17 mouse cellular contexts compared by ENCODE assay signal in genomic region chr13:60619723-60620122, GRCm38 (mm10). TPM values are rescaled to one million over a fixed set of nuclear protein-coding genes. Genes with fewer than 3 reads are reported as not detected.
DNase-seq lines count a peak whose midpoint lies in the region; ATAC-seq and TF ChIP-seq lines count a peak whose summit lies in the region.
"Had no signal": no experiment of that assay in that cellular context is flagged by ENCODE, and none has a peak within 500 bp of the region (broad histone marks: within the 10 kb centered on the region; RNA-seq: fewer than 3 reads in every experiment).

No protein-coding gene starts in this region.

- WGBS in liver, embryonic 14.5 days (ENCODE audit: insufficient replicate concordance), result 8% methylated on average over 6 of the region's 6 CpGs

- no peak for TF ChIP-seq POLR2A in bone marrow macrophage, adult 2 months (IDR thresholded peaks at IDR 0.05; ENCODE audit: borderline replicate concordance, low read depth, low read length)

- peaks cover 37% of the 10 kb centered on the region for H3K4me1 ChIP-seq in bone marrow macrophage, adult 2 months (ENCODE audit: control insufficient read depth, insufficient read depth, low read length)
- peaks cover 17 to 25% of the 10 kb centered on the region in 2 experiments for H3K4me1 ChIP-seq in liver, embryonic 14.5 days (replicated peaks; ENCODE audit: control insufficient read depth in 2 of 2, insufficient read depth in 2 of 2, low read length in 1 of 2)

- no peak for TF ChIP-seq CTCF in bone marrow macrophage, adult 2 months (IDR thresholded peaks at IDR 0.05; ENCODE audit: low read depth, low read length)
- no peak for TF ChIP-seq CTCF in liver, embryonic 14.5 days (IDR thresholded peaks at IDR 0.05; ENCODE audit: low read depth)

- no peaks in the 10 kb centered on the region for H3K36me3 ChIP-seq in liver, embryonic 14.5 days (replicated peaks; ENCODE audit: control insufficient read depth, insufficient read depth, low read depth)
- H3K36me3 ChIP-seq: embryonic facial prominence, embryonic 13.5 days; limb, embryonic 12.5 days had no signal

- no peak overlapping the region for H3K4me3 ChIP-seq in bone marrow macrophage, adult 2 months (ENCODE audit: insufficient read depth, low read length)
- H3K4me3 ChIP-seq in liver, embryonic 14.5 days (ENCODE audit: insufficient read depth in 1 of 2, low read depth in 2 of 2, low read length in 2 of 2), result no peak overlapping the region
- H3K4me3 ChIP-seq: embryonic facial prominence, embryonic 13.5 days; forebrain, embryonic 10.5 days; limb, embryonic 12.5 days had no signal

- TF ChIP-seq EP300 in liver, embryonic 14.5 days (IDR thresholded peaks at IDR 0.05; ENCODE audit: low read depth), result peak; percentile 43; the same call in 1 of the 2 replicates

- no peaks in the 10 kb centered on the region for H3K9me3 ChIP-seq in liver, embryonic 14.5 days (ENCODE audit: control insufficient read depth, low read length)
- H3K9me3 ChIP-seq: embryonic facial prominence, embryonic 13.5 days; forebrain, embryonic 10.5 days; limb, embryonic 12.5 days had no signal

- ATAC-seq in liver, embryonic 14.5 days (ENCODE audit: insufficient read depth), result peak; percentile 80
- ATAC-seq: intestine, embryonic 16.5 days had no signal

- peak overlapping the region; percentile 72 for H3K27ac ChIP-seq in bone marrow macrophage, adult 2 months (ENCODE audit: insufficient read depth, low read depth, low read length)
- H3K27ac ChIP-seq in liver, embryonic 14.5 days, result no peak overlapping the region
- H3K27ac ChIP-seq: embryonic facial prominence, embryonic 13.5 days; limb, embryonic 12.5 days had no signal

- H3K9ac ChIP-seq in liver, embryonic 14.5 days (replicated peaks), result no peak overlapping the region
- H3K9ac ChIP-seq: embryonic facial prominence, embryonic 13.5 days; limb, embryonic 12.5 days had no signal

- intact Hi-C loops in gastrocnemius, postnatal 14 days (cut with DNase I; ENCODE audit: low total_unique reads), result no loop called here

- peak; percentile 23 for DNase-seq in gastrocnemius, adult 18-20 months (ENCODE audit: low spot score)
- DNase-seq in gastrocnemius, postnatal 14 days, result no peak
- peak; percentile 47 for DNase-seq in layer of hippocampus, adult 11-12 months (ENCODE audit: low spot score)
- DNase-seq in layer of hippocampus, adult 9-10 months (ENCODE audit: low spot score), result no peak
- peak in 2 of 3 experiments; percentile 24 to 47 for DNase-seq in liver, embryonic 14.5 days (ENCODE audit: low read depth in 3 of 3, low spot score in 3 of 3)
- no peak for DNase-seq in spleen, postnatal 36 days (ENCODE audit: low spot score in 2 of 2)
- DNase-seq in right cerebral cortex, postnatal 14 days, result no peak
- DNase-seq: adrenal gland, adult 8-10 months; cerebellum, postnatal 36 days; kidney, postnatal 14 days; right cerebral cortex, adult 18-20 months; thymus, postnatal 4 days had no signal

- H3K4me2 ChIP-seq in liver, embryonic 14.5 days (ENCODE audit: low read depth), result peak overlapping the region; percentile 15
- H3K4me2 ChIP-seq: embryonic facial prominence, embryonic 13.5 days; limb, embryonic 12.5 days had no signal

- no peaks in the 10 kb centered on the region for H3K27me3 ChIP-seq in liver, embryonic 14.5 days (ENCODE audit: control insufficient read depth, insufficient read depth, low read length)
- H3K27me3 ChIP-seq: embryonic facial prominence, embryonic 13.5 days; limb, embryonic 12.5 days had no signal

RNA-seq across cellular contexts. Expression of gene Dapk1, which starts 18.0 kb away (rescaled TPM):
- 1 to 10 TPM; 4.1 to 4.7 TPM for total RNA-seq in gastrocnemius, adult 18-20 months (2021)
- 10 to 100 TPM; 12.4 to 13.8 TPM for total RNA-seq in gastrocnemius, postnatal 14 days (2021)
- polyA plus RNA-seq in bone marrow macrophage, adult 2 months (2012; ENCODE audit: insufficient read depth, insufficient read length, missing spikeins), result 26.9 and 33.2 TPM in 2 replicates
- 5.6 and 7.1 TPM in 2 replicates for polyA plus RNA-seq in liver, embryonic 14.5 days (2012; rRNA removed)
- polyA plus RNA-seq in liver, embryonic 14.5 days (2014; fragmentation: Nextera tagmentation; extraction: Ambion mirVana), result 4.5 and 4.8 TPM in 2 replicates

Comparison
In these comparisons a context has a peak if more than half of its experiments do, and no peak if none do; other contexts are left out.
1. DNase-seq: peak in gastrocnemius, adult 18-20 months (single experiment), layer of hippocampus, adult 11-12 months (single experiment) and liver, embryonic 14.5 days (2 of 3); none in gastrocnemius, postnatal 14 days (single experiment), layer of hippocampus, adult 9-10 months (single experiment), spleen, postnatal 36 days (0 of 2) and right cerebral cortex, postnatal 14 days (single experiment).